Mouse (Mus musculus) kidney, postnatal 14 days (tissue): ENCODE measurements around the gene Eif4b.

Experiments
- DNase-seq: peaks from one replicate; pipeline ENCODE4 v3.0.0; 2022; ENCODE audit warnings: mixed read lengths

The Eif4b gene

GRCm38 (mm10) chr15:102073559-102074069 is at the start of gene Eif4b:
Eif4b (plus strand) TSS chr15:102073773.
- peak; percentile 100 for DNase-seq

- DNase-seq: no peak
These were observed 49.7 kb upstream of the Eif4b start for GRCm38 (mm10) chr15:102023888-102024287.

- DNase-seq: peak; percentile 37
These were observed 48.3 kb upstream of the Eif4b start for GRCm38 (mm10) chr15:102025136-102025872.

GRCm38 (mm10) chr15:102026430-102026829 is 47.1 kb upstream of the Eif4b start:
- no peak for DNase-seq

GRCm38 (mm10) chr15:102028040-102028439 is 45.5 kb upstream of the Eif4b start, which contains the start of gene Krt18:
Krt18 (plus strand) TSS chr15:102028180.
- DNase-seq: peak; percentile 56

GRCm38 (mm10) chr15:102034121-102035053 is 39.2 kb upstream of the Eif4b start:
- no peak for DNase-seq

- no peak for DNase-seq
These were observed 33.3 kb upstream of the Eif4b start for GRCm38 (mm10) chr15:102040277-102040676.

GRCm38 (mm10) chr15:102041951-102042350 is 31.6 kb upstream of the Eif4b start:
- peak; percentile 19 for DNase-seq

- no peak for DNase-seq
These were observed 28.8 kb upstream of the Eif4b start for GRCm38 (mm10) chr15:102044745-102045144.

- DNase-seq: no peak
These were observed 27.9 kb upstream of the Eif4b start for GRCm38 (mm10) chr15:102045691-102046090.

GRCm38 (mm10) chr15:102048006-102048405 is 25.6 kb upstream of the Eif4b start:
- no peak for DNase-seq

GRCm38 (mm10) chr15:102049871-102050270 is 23.7 kb upstream of the Eif4b start:
- no peak for DNase-seq

- DNase-seq: peak; percentile 77
These were observed 21.5 kb upstream of the Eif4b start for GRCm38 (mm10) chr15:102051920-102052683.

GRCm38 (mm10) chr15:102056495-102057174 is 16.9 kb upstream of the Eif4b start:
- no peak for DNase-seq

- peak; percentile 94 for DNase-seq
These were observed 7.8 kb upstream of the Eif4b start for GRCm38 (mm10) chr15:102065661-102066325.

GRCm38 (mm10) chr15:102070476-102071467 is 2.8 kb upstream of the Eif4b start:
- DNase-seq: no peak

- no peak for DNase-seq
These were observed 512 bp upstream of the Eif4b start for GRCm38 (mm10) chr15:102072963-102073558.

- peak; percentile 77 for DNase-seq
These were observed 628 bp downstream of the Eif4b start for GRCm38 (mm10) chr15:102074070-102074731.
